Mouse (Mus musculus) myocyte (in vitro differentiated cells): ENCODE data around the gene Rasl11a. TPM values are rescaled to one million over a fixed set of nuclear protein-coding genes. Genes with fewer than 3 reads are reported as not detected.

Experiments used
- H3K27me3 ChIP-seq: one replicate; pipeline ENCODE4 v1.6.1; 2011; ENCODE audit not compliant: control insufficient read depth, insufficient read depth, insufficient read length
- H3K36me3 ChIP-seq: one replicate; pipeline ENCODE4 v1.6.1; 2011; ENCODE audit not compliant: control insufficient read depth, insufficient read depth
- H3K4me2 ChIP-seq: one replicate; pipeline ENCODE4 v1.6.1; 2011; ENCODE audit warnings: low read depth, control low read depth
- H3K4me3 ChIP-seq: one replicate; pipeline ENCODE4 v1.5.1; 2011; ENCODE audit warnings: mild to moderate bottlenecking, control low read depth, moderate library complexity
- H3K79me2 ChIP-seq: one replicate; pipeline ENCODE4 v1.6.1; 2011; ENCODE audit not compliant: control insufficient read depth, insufficient read depth
- H3ac ChIP-seq: one replicate; pipeline ENCODE4 v1.6.1; 2011; ENCODE audit not compliant: control insufficient read depth, insufficient read length
- CEBPB ChIP-seq: IDR thresholded peaks from 2 replicates; pipeline ENCODE4 v1.6.1; 2011; ENCODE audit warnings: mild to moderate bottlenecking, moderate library complexity; ENCODE audit not compliant: poor library complexity, insufficient read depth, severe bottlenecking
- E2F4 ChIP-seq: IDR thresholded peaks from one replicate; pipeline ENCODE4 v1.6.1; 2011; ENCODE audit warnings: mild to moderate bottlenecking, control low read depth, moderate library complexity; ENCODE audit not compliant: insufficient read depth
- MAX ChIP-seq: IDR thresholded peaks from one replicate; pipeline ENCODE4 v1.6.1; 2011; ENCODE audit warnings: low read depth, mild to moderate bottlenecking, control low read depth
- MYOD1 ChIP-seq, 3 experiments: IDR thresholded peaks; one replicate each; pipeline ENCODE4 v1.6.1; 2011; ENCODE audit warnings: control low read depth in 2 of 3, low read depth in 2 of 3, mild to moderate bottlenecking in 2 of 3, moderate library complexity in 1 of 3; ENCODE audit not compliant: insufficient read length in 2 of 3, control insufficient read depth in 1 of 3
- MYOG ChIP-seq, 3 experiments: IDR thresholded peaks; one replicate each; pipeline ENCODE4 v1.6.1; 2011; ENCODE audit warnings: control low read depth in 2 of 3, low read depth in 2 of 3, mild to moderate bottlenecking in 2 of 3; ENCODE audit not compliant: insufficient read length in 2 of 3, control insufficient read depth in 1 of 3, insufficient read depth in 1 of 3
- POLR2A ChIP-seq: IDR thresholded peaks from one replicate; pipeline ENCODE4 v1.6.1; 2011; ENCODE audit warnings: low read depth, mild to moderate bottlenecking, control low read depth, moderate library complexity; ENCODE audit not compliant: insufficient read length
- POLR2AphosphoS2 ChIP-seq: IDR thresholded peaks from one replicate; pipeline ENCODE4 v1.6.1; 2011; ENCODE audit warnings: low read depth, control low read depth; ENCODE audit not compliant: insufficient read length
- REST ChIP-seq: IDR thresholded peaks from one replicate; pipeline ENCODE4 v1.6.1; 2011; ENCODE audit warnings: mild to moderate bottlenecking, control low read depth, moderate library complexity; ENCODE audit not compliant: insufficient read depth, insufficient read length
- SRF ChIP-seq: IDR thresholded peaks from one replicate; pipeline ENCODE4 v1.6.1; 2011; ENCODE audit warnings: low read depth; ENCODE audit not compliant: control insufficient read depth, insufficient read length
- TCF12 ChIP-seq: IDR thresholded peaks from one replicate; pipeline ENCODE4 v1.6.1; 2011; ENCODE audit warnings: mild to moderate bottlenecking, control low read depth; ENCODE audit not compliant: poor library complexity, insufficient read depth, severe bottlenecking
- TCF3 ChIP-seq: IDR thresholded peaks from one replicate; pipeline ENCODE4 v1.6.1; 2011; ENCODE audit warnings: low read depth, control low read depth; ENCODE audit not compliant: insufficient read length
- USF1 ChIP-seq: IDR thresholded peaks from one replicate; pipeline ENCODE4 v1.6.1; 2011; ENCODE audit warnings: low read depth, mild to moderate bottlenecking, control low read depth, moderate library complexity
- polyA plus RNA-seq: library from polyadenylated mRNA; unstranded; fragments of >200 nt; fragmentation: generic; extraction: Trizol; gene quantifications from one replicate; pipeline ENCODE4 v1.2.1, GENCODE M21; 2012; ENCODE audit warnings: missing spikeins

Gene Rasl11a
- polyA plus RNA-seq, 1 experiment = 1.3 TPM

DNA sequence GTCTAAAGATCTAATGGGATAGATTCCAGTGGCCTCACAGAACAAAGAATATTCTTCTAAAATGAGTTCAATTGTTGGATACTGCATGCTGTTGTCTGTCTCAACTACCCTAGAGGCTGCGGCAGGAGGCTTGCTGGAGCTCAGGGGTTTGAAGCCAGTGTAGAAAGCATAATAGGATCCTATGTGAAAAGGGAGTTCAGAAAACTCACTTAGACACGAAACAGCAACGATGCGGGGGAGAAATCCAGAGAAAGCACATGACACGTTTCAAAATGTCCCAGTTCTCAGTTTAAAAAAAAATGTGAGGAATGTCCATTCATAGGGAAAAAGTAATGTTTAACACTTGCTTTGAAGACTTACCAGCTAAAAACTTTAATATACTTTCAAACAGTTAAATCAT is 21.9 kb upstream of the Rasl11a start:
- no peaks in the 10 kb centered on the region for H3K79me2 ChIP-seq
- no peaks in the 10 kb centered on the region for H3K27me3 ChIP-seq
- no peak overlapping the region for H3K4me2 ChIP-seq
- H3K36me3 ChIP-seq = no peaks in the 10 kb centered on the region
- TF ChIP-seq TCF3 (no peak), USF1 (no peak), MYOG (IDR thresholded peaks at IDR 0.05; ENCODE audit: control insufficient read depth in 1 of 3, insufficient read depth in 1 of 3, insufficient read length in 2 of 3, low read depth in 2 of 3) (no peak)
- H3ac ChIP-seq = no peak overlapping the region
- no peak overlapping the region for H3K4me3 ChIP-seq

DNA sequence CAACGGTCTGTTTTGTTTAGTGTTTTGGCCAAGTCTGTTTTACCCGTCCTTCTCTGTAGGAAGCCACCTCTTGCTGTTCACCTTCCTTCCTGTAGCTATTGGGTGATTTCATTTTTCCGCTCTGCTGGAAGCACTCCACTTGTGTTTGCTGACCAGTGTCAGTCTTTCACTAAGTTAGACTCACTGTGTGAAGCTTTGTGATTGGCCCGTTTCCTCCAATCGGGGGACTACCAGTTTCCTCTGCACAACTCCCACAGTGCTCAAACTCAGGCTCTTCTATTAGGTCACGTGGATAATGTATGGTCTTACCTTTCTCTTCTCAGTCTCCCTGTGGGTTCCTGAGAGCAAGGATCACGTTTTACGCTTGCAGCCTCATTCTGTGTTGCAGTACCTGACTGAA is 15.3 kb upstream of the Rasl11a start:
- Histone ChIP-seq H3K27me3 (no peaks in the 10 kb centered on the region), H3K79me2 (peaks cover 15% of the 10 kb centered on the region), H3K36me3 (no peaks in the 10 kb centered on the region), H3K4me3 (no peak overlapping the region), H3K4me2 (no peak overlapping the region), H3ac (no peak overlapping the region)
- TF ChIP-seq TCF3 (no peak), REST (no peak), TCF12 (no peak), MAX (no peak), E2F4 (no peak), POLR2A (no peak), MYOD1 (IDR thresholded peaks at IDR 0.05; ENCODE audit: control insufficient read depth in 1 of 3, insufficient read length in 2 of 3, low read depth in 2 of 3) (no peak)

DNA sequence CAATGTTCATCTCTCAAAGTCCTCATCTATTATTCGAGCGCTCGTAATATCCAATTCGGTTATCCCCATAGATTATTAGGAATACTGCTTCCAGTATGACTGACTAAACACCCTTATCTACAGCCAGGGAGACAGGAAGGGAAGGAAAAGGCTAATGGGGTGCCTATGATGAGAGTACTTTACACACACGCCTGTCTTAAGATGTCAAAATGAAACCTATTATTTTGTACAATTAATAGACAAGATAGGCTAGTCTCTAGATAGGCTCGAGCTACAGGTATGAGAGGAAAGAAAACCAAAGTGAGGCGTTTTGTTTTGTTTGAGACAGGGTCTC is 12.5 kb upstream of the Rasl11a start:
- H3K79me2 ChIP-seq = peaks cover 20% of the 10 kb centered on the region
- TF ChIP-seq MAX = no peak
- no peak for TF ChIP-seq CEBPB
- TF ChIP-seq MYOG (IDR thresholded peaks at IDR 0.05; ENCODE audit: control insufficient read depth in 1 of 3, insufficient read depth in 1 of 3, insufficient read length in 2 of 3, low read depth in 2 of 3) = no peak
- TF ChIP-seq POLR2A = no peak
- TF ChIP-seq SRF = no peak
- no peak for TF ChIP-seq E2F4
- no peak for TF ChIP-seq TCF12
- TF ChIP-seq POLR2AphosphoS2 = no peak
- TF ChIP-seq REST = no peak
- no peak for TF ChIP-seq USF1
- no peak for TF ChIP-seq TCF3
- TF ChIP-seq MYOD1 (IDR thresholded peaks at IDR 0.05; ENCODE audit: control insufficient read depth in 1 of 3, insufficient read length in 2 of 3, low read depth in 2 of 3) = no peak
- H3K4me2 ChIP-seq = peak overlapping the region; percentile 88
- peak overlapping the region; percentile 78 for H3ac ChIP-seq
- peak overlapping the region; percentile 93 for H3K4me3 ChIP-seq
- H3K27me3 ChIP-seq = no peaks in the 10 kb centered on the region
- peaks cover 16% of the 10 kb centered on the region for H3K36me3 ChIP-seq

DNA sequence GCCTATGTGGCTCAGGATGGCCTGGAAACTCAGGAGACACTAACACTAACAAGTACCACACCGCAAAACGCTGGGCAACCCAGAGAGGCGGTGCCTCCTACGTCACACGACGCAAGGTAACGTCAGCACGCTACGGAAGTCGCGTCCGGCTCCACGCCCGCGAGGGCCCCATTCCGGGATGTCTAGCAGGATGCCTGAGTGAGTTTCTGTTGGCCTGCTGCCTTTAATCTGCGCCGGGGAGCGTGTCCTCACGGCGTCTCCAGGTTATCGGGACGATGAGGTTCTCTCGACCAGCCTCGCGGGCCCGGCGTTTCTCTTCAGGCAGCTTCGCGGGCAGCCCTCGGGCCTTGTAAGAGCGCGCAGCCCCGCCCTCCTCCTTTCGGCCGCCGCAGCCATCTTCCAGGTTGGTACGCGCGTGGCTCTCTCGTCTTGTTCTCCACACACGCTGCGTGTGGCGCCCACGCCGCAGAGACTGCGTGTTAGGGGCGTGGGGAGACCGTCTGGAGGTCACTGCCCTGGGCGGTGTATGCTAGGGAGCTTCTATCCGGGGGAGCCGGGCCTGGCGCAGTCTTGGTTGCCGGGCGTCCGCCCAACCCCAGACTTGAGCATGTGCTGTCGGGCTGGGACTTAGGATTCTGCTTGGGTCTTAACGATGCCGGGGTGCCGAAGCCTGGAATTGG is 12.0 kb upstream of the Rasl11a start, which contains the start of gene Rpl21:
Gene Rpl21 (plus strand): TSS at position 122 of the 680 bp plus-strand sequence.
- Histone ChIP-seq H3K79me2 (peaks cover 20% of the 10 kb centered on the region), H3K27me3 (no peaks in the 10 kb centered on the region), H3ac (peak within 1 kb of the TSS; percentile 78), H3K36me3 (peaks cover 19% of the 10 kb centered on the region), H3K4me3 (peak within 1 kb of the TSS; percentile 93), H3K4me2 (peak within 1 kb of the TSS; percentile 96)
- TF ChIP-seq POLR2AphosphoS2 (peak; percentile 96), E2F4 (no peak), POLR2A (peak; percentile 84), MAX (peak; percentile 99), MYOG (IDR thresholded peaks at IDR 0.05; ENCODE audit: control insufficient read depth in 1 of 3, insufficient read depth in 1 of 3, insufficient read length in 2 of 3, low read depth in 2 of 3) (no peak), REST (no peak), MYOD1 (IDR thresholded peaks at IDR 0.05; ENCODE audit: control insufficient read depth in 1 of 3, insufficient read length in 2 of 3, low read depth in 2 of 3) (no peak), USF1 (no peak), TCF3 (no peak), SRF (no peak), TCF12 (no peak), CEBPB (no peak)

DNA sequence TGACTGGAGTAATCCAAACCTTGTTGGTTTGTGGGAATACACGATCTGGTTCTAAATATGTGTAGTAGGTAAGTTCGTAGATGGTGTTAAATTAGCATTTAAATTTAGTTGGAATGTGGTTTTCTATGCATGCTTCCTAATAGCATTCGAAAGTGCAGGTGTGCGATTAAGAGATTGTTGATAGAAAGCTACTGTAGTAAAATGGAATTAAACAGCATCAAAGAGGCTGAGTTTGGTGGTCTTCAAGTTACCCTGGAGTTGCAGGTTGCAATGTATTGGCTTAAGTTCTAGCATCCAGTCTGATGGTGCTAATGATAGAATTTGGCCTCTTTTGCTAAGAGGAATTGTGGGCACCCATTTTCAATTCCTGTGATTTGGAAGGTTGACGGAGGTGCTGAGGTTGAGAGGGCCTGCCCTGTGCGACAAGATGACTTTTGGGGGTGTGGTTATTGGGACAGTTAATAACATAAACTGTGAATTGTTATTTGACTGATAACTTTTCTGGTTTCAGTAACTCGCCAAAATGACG is 11.1 kb upstream of the Rasl11a start:
- TF ChIP-seq POLR2A = no peak
- Histone ChIP-seq H3K79me2 (peaks cover 20% of the 10 kb centered on the region), H3K36me3 (peaks cover 24% of the 10 kb centered on the region), H3K27me3 (no peaks in the 10 kb centered on the region), H3ac (peak overlapping the region; percentile 78), H3K4me2 (peak overlapping the region; percentile 96), H3K4me3 (peak overlapping the region; percentile 93)
